Mouse (Mus musculus) kidney, adult 18-20 months (tissue): ENCODE results near the gene Gbp5.
"Not testable (repeated sequence)": the region's sequence is repeated elsewhere in the genome, so short reads cannot be mapped to it uniquely, and the experiment has no call there.

ENCODE experiments used
- DNase-seq: peaks from one replicate; pipeline ENCODE4 v3.0.0; 2021

Gbp5 gene

DNA sequence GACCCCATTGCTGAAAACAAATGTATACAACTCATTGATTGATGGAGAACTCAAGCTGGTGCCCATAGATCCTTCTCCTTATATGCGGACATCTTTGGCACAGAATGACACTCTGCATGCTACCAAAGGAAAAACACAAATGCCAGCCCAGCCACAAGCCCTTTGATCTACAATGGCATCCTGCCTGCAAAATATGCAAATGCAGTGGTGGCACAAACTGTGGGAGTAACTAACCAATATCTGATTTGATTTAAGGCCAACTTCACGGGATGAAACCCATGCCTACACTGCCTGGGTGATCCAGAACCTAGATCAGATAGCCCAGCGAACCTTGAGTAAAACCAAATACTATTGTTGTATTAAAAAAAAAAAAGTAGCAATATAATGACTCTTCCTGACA lies 52.9 kb downstream of the Gbp5 start:
- DNase-seq: no peak

DNA sequence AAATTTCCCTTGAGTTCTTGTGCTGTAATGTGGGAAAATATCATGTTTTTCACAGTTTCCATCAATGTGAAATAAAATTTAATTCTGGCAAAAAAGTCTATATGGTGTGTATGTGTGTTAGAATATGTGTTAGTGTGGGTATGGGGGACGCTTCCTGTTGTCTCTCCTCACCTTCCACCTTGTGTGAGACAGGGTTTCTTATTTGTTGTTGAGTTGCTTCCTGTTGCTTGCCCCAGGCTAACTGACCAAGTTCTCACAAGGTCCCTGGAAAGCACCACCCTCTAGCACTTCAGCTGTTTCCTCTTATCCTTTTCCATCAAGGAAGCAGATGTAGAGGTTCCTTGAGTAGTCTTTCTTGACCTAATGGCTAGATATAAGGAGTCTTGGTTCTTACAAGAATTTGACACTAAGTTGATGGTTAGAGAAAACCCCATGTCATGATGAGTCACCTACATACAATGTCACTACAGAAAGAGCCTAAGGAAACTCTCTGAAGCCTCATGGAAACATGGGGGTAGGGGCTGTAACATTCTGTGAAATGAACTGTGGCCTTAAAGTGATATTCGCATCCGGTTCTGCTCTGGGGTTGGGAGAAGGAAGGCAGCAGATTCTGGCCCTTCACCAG lies 56.4 kb downstream of the Gbp5 start:
- DNase-seq: no peak

- DNase-seq: no peak
Measured at GRCm38 (mm10) chr3:142554601-142555000, 60.8 kb downstream of the Gbp5 start.

- peak; percentile 52 for DNase-seq
Measured at GRCm38 (mm10) chr3:142555623-142556022, 61.8 kb downstream of the Gbp5 start.

DNA sequence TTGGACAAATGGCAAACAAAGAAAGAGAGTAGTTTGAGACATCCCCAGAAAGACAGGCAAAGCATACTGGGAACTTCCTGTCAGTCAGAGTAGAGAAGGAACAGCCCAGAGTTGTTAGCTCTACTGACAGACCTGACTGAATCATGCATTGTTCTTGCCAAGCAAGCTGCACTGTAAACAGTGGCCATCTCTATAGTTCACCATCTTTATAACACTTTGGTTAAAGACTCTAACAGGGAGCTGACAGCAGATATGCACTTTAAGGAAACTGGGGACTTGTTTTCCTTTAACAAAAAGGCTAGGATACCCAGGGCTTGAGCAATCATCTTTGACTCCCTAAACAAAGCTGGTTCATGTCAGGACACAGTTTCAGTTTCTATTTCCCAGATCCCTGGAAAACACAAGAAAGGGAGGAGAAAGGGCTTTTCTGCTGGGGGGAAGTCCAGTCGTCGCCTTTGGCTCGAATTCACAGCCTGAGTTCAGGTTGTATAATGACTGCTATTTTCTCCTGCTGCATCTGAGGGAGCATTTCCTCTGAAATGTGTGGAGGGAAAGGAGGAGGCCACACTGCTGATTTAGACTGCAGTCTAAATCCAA lies 66.0 kb downstream of the Gbp5 start, which contains the start of gene Gbp3:
Gbp3 (plus strand) TSS at position 395 of the 597 bp plus-strand sequence.
- DNase-seq: peak; percentile 47

GRCm38 (mm10) chr3:142560296-142560948 lies 66.6 kb downstream of the Gbp5 start:
- DNase-seq: peak; percentile 90

GRCm38 (mm10) chr3:142561045-142561646 lies 67.4 kb downstream of the Gbp5 start:
- DNase-seq: no peak

DNA sequence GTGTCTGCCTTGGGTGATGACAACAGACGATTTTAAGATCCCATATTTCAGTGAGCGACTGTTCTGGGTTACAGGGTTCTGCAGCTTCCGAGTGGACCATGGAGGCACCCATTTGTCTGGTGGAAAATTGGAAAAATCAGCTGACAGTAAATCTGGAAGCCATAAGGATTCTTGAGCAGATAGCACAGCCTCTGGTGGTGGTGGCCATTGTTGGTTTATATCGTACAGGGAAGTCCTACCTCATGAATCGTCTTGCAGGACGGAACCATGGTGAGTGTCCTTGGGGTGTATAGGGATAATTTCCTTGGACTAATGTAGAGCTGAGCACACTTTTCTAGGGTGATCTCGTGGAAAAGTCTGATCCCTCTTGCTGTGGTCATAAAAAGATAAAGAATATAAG lies 67.9 kb downstream of the Gbp5 start:
- DNase-seq: no peak

DNA sequence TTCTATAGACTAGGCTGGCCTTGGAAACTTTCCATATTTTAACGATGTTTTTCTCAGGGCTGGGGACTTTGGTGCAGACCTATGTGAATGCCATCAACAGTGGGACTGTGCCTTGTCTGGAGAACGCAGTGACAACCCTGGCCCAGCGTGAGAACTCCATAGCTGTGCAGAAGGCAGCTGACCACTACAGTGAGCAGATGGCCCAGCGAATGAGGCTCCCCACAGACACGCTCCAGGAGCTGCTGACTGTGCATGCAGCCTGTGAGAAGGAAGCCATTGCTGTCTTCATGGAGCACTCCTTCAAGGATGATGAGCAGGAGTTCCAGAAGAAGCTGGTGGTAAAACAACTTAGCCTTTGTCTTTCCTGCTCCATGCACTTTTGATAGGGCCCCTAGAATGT lies 73.7 kb downstream of the Gbp5 start:
- not testable (repeated sequence) for DNase-seq

DNA sequence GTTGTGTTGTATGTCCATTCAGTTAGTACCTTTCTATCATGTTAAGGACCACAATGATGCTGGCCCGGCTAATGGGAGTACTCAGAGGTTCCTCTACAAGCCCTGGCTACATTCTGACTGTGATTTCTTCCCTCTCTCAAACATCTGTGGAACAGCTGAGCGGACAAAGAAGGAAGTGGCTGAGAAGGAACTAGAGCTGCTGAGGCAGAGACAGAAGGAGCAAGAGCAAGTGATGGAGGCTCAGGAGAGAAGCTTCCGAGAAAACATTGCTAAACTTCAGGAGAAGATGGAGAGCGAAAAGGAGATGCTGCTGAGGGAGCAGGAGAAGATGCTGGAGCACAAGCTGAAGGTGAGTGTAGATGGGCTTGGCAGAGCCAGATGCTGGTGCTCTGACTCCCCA lies 77.0 kb downstream of the Gbp5 start:
- DNase-seq: no peak
